Mouse (Mus musculus): Measurements from ENCODE around the gene Txnrd1.

Txnrd1 gene

DNA sequence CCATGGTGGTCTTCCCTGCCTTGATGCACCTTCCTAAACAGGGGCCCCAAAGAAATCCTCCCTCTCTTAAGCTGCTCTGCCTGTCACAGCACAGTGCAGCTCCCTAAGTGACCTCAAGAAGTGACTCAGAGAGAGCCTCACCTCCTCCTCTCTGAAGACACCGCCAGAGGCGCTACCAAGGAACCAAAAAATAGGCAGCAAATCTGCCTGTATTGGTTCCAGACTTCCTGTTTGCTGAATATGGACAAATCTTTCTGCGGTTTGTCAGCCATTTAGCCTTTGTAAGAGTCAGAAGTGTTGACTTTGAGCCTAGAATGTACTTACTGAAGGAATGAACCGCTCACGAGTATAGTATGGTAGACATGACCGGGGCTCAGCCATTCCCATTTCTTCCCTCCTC is 80.0 kb downstream of the Txnrd1 start:
- DNase-seq (ENCODE audit: inconsistent ontology term), result no peak

GRCm38 (mm10) chr10:82918675-82919074 is 84.9 kb downstream of the Txnrd1 start:
- DNase-seq (ENCODE audit: inconsistent ontology term), result no peak

DNA sequence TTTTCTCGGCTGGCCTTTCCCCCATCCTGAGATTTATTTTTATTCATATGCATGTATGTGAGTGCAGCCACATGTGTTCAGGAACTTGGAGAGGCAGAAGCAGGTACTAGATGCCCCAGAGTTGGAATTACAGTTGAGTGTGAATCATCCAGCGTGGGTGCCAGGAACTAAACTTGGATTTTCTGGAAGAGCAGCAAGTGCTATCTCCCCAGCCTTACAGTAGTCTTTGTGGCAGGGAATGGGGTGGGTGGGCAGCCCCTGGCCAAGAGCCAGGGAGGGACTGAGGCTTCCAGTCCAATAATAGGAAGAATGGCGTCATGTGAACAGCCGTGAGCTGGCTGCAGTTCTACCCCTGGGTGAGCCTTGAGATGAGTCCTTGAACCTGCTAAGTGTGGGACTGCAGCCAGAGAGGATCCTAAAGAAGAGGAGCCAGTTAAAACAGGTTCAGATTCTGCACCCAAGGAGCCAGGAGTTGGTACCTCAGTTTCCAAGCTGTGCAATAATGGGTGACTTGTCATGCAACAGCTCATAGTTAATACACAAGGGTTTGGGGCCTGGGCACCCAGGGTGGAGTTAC is 85.7 kb downstream of the Txnrd1 start:
- DNase-seq (ENCODE audit: inconsistent ontology term), result no peak

- no peak for DNase-seq (ENCODE audit: inconsistent ontology term)
These were observed 89.8 kb downstream of the Txnrd1 start for GRCm38 (mm10) chr10:82923547-82923946.

DNA sequence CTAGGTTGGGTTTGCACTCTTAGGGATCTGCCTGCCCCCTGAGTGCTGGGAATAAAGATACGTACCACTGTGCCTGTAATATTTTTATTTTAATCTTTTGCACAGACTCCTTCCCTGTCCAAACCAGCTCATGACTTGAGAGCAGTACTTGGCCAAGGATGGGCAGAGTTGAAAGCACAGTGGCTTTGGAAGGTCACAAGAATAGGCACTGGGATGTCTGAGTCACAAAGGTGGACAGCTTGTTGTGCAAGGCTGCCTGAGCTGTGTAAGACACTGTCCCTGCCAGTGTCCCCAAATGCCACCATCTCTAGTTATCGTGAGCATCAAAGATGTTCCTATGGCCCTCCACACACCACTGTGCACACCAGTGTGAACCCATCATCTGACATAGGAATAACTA is 91.0 kb downstream of the Txnrd1 start:
- no peak for DNase-seq (ENCODE audit: inconsistent ontology term)

GRCm38 (mm10) chr10:82925624-82926023 is 91.9 kb downstream of the Txnrd1 start:
- no peak for DNase-seq (ENCODE audit: inconsistent ontology term)

DNA sequence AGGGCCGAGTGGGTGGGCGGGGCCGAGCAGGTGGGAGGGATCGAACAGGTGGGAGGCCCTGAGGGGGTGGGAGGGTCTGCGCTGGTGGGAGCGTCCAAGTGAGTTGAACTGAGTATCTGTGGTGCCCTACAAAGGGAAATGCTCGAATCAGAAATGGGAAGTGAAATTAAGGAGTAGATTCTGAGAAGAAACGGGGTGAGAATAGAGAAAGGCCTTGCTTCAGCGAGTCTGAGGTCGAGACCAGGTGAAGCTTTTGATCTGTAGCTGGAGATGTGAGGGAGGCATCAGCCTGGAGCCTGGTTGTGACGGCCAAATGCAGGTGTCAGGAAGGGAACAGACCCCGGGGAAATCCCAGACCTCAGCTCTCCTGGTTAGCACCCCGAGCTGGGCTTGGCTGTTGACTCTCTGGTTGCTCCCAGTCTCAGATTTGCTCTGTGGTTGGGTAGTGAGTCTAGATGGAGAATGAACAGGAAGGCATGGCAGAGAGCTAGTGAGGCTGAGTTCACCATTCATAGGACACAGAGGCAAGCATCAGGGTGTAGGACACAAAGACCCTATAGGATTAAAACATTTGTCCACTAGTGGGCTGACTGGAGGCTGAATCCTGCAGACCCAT is 101.4 kb downstream of the Txnrd1 start:
- DNase-seq (ENCODE audit: inconsistent ontology term), result no peak

DNA sequence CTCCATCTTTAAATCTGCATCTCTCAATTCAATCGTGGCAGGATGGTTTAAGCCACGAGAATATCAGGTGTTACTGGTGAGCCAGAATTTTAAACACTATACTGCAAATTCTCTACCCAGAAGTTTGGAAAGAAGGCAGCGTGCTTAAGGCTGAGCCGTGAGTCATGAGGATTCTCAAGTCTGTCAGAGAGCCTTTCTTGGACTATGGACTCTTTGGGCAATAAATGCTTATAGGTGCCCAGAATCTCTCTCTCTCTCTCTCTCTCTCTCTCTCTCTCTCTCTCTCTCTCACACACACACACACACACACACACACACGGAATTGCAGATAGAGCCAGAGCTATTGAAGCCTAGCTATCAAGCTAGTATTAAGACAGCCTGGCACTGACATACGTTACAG is 102.0 kb downstream of the Txnrd1 start:
- no peak for DNase-seq (ENCODE audit: inconsistent ontology term)

Data from Muller cell, postnatal 12 days (primary cell).